ENCODE assay signal across 19 mouse cellular contexts in the genomic region with DNA sequence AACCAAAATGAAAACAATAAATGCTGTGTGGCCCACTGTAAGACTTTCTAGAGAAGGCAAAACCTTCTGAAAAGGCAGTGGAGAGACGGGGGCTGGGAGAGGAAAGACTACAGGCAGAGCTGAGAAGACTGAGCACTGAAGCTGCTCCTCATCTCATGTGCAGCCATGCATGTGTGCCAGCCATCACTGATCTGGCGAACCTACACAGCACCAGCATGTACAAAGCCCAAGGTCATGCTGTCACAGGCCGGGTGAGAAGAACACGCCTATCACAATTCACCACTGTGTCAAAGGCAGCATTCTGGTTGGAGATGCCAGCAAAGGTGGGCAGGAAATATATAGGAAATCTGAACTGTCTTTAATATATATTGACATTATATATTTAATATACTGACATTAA. TPM values are rescaled to one million over a fixed set of nuclear protein-coding genes. Genes with fewer than 3 reads are reported as not detected.
DNase-seq lines count a peak whose midpoint lies in the region; ATAC-seq lines count a peak whose summit lies in the region.
"Had no signal": no experiment of that assay in that cellular context is flagged by ENCODE, and none has a peak within 500 bp of the region (broad histone marks: within the 10 kb centered on the region; RNA-seq: fewer than 3 reads in every experiment).

No protein-coding gene starts in this region.

- no peak overlapping the region for H3K27ac ChIP-seq in heart, embryonic 16.5 days (ENCODE audit: low read length)
- H3K27ac ChIP-seq in kidney, embryonic 15.5 days, result no peak overlapping the region
- H3K27ac ChIP-seq: embryonic facial prominence, embryonic 12.5 days; forebrain, embryonic 12.5 days; heart, embryonic 10.5 days; hindbrain, embryonic 10.5 days; hindbrain, embryonic 14.5 days had no signal

- no peak overlapping the region for H3K4me2 ChIP-seq in heart, embryonic 16.5 days (ENCODE audit: low read depth, low read length)
- H3K4me2 ChIP-seq in kidney, embryonic 15.5 days, result no peak overlapping the region
- H3K4me2 ChIP-seq: embryonic facial prominence, embryonic 12.5 days; forebrain, embryonic 12.5 days; hindbrain, embryonic 14.5 days had no signal

- H3K9me3 ChIP-seq in heart, embryonic 16.5 days (replicated peaks; ENCODE audit: control insufficient read depth, low read length), result no peaks in the 10 kb centered on the region
- H3K9me3 ChIP-seq in kidney, embryonic 15.5 days (replicated peaks), result no peaks in the 10 kb centered on the region
- H3K9me3 ChIP-seq in megakaryocyte, embryonic 14.5 days, result no peaks in the 10 kb centered on the region
- H3K9me3 ChIP-seq: embryonic facial prominence, embryonic 12.5 days; forebrain, embryonic 12.5 days; heart, embryonic 10.5 days; hindbrain, embryonic 10.5 days had no signal

- peak; percentile 65; the same call in 1 of the 2 replicates for ATAC-seq in heart, embryonic 16.5 days (replicated peaks; ENCODE audit: extremely low read depth, insufficient read depth, low FRiP score)
- ATAC-seq in kidney, embryonic 15.5 days (replicated peaks; ENCODE audit: low FRiP score), result 0 out of 2 replicates have a peak, but pooled peaks have one; percentile 33
- no peak for ATAC-seq in megakaryocyte, adult 5-6 weeks (ENCODE audit: poor library complexity, severe bottlenecking)
- ATAC-seq: forebrain, embryonic 16.5 days; inflammation-experienced regulatory T-cells, adult 6 months had no signal

- no peaks in the 10 kb centered on the region for H3K27me3 ChIP-seq in heart, embryonic 16.5 days (ENCODE audit: control insufficient read depth, insufficient read depth, low read length)
- H3K27me3 ChIP-seq in kidney, embryonic 15.5 days, result no peaks in the 10 kb centered on the region
- H3K27me3 ChIP-seq in megakaryocyte, embryonic 14.5 days (replicated peaks), result no peaks in the 10 kb centered on the region
- H3K27me3 ChIP-seq: embryonic facial prominence, embryonic 12.5 days; forebrain, embryonic 12.5 days had no signal

- peaks cover 5% of the 10 kb centered on the region for H3K4me1 ChIP-seq in heart, embryonic 16.5 days (ENCODE audit: control insufficient read depth, insufficient read depth, low read length)
- peaks cover 4% of the 10 kb centered on the region; the same call in 1 of the 2 replicates for H3K4me1 ChIP-seq in kidney, embryonic 15.5 days
- peaks cover 96% of the 10 kb centered on the region for H3K4me1 ChIP-seq in megakaryocyte, embryonic 14.5 days
- H3K4me1 ChIP-seq: embryonic facial prominence, embryonic 12.5 days; heart, embryonic 10.5 days; hindbrain, embryonic 10.5 days had no signal

- DNase-seq in heart, postnatal 25 days (ENCODE audit: low spot score), result no peak
- DNase-seq in kidney, adult 8-10 months, result no peak
- DNase-seq: adrenal gland, adult 2 months; adrenal gland, postnatal 25 days; cerebellum, adult 11-12 months; gastrocnemius, postnatal 10 days; heart, adult 18-20 months; heart, postnatal 14 days had no signal

- no peak overlapping the region for H3K4me3 ChIP-seq in heart, embryonic 16.5 days (ENCODE audit: low read length)
- H3K4me3 ChIP-seq in kidney, embryonic 15.5 days (replicated peaks), result no peak overlapping the region
- H3K4me3 ChIP-seq in megakaryocyte, embryonic 14.5 days (replicated peaks), result peak overlapping the region; percentile 29
- H3K4me3 ChIP-seq: embryonic facial prominence, embryonic 12.5 days; forebrain, embryonic 12.5 days; heart, embryonic 10.5 days; hindbrain, embryonic 10.5 days had no signal

- H3K9ac ChIP-seq in heart, embryonic 16.5 days (ENCODE audit: low read length), result no peak overlapping the region
- H3K9ac ChIP-seq in kidney, embryonic 15.5 days, result no peak overlapping the region
- H3K9ac ChIP-seq: embryonic facial prominence, embryonic 12.5 days; forebrain, embryonic 12.5 days; hindbrain, embryonic 14.5 days had no signal

- intact Hi-C loops in heart, postnatal 25 days (cut with DNase I), result no loop called here

- 62% methylated on average over 4 of the region's 4 CpGs for WGBS in heart, embryonic 16.5 days
- WGBS in kidney, embryonic 15.5 days, result 59% methylated on average over 4 of the region's 4 CpGs

- no peaks in the 10 kb centered on the region; the same call in 1 of the 2 replicates for H3K36me3 ChIP-seq in heart, embryonic 16.5 days (ENCODE audit: control insufficient read depth, insufficient read depth)
- peaks cover 6% of the 10 kb centered on the region; the same call in 1 of the 2 replicates for H3K36me3 ChIP-seq in kidney, embryonic 15.5 days
- peaks cover 91% of the 10 kb centered on the region for H3K36me3 ChIP-seq in megakaryocyte, embryonic 14.5 days (replicated peaks; ENCODE audit: low read length)

RNA-seq across cellular contexts. Expression of a gene that starts 12.2 kb away (rescaled TPM):
- polyA plus RNA-seq in heart, embryonic 16.5 days (2015; fragmentation: Nextera tagmentation; extraction: Ambion mirVana), result 2.9 and 3.0 TPM in 2 replicates
- 10 to 100 TPM in 1 of 2 experiments, 1 to 10 TPM in 1; 9.5 to 12.2 TPM for total RNA-seq in heart, postnatal 25 days (2021)
- polyA plus RNA-seq in kidney, embryonic 15.5 days (2015; fragmentation: Nextera tagmentation; extraction: Ambion mirVana), result 3.6 and 5.3 TPM in 2 replicates
- 16.0 and 17.5 TPM in 2 replicates for polyA plus RNA-seq in megakaryocyte, embryonic 14.5 days (2012; ENCODE audit: insufficient read depth, low replicate concordance)
- total RNA-seq in megakaryocyte, adult 5-6 weeks (2015), result 32.6 and 34.5 TPM in 2 replicates
- total RNA-seq in megakaryocyte, adult 5-6 weeks (2017), result 20.7 and 26.8 TPM in 2 replicates
